Mouse (Mus musculus) neural tube, embryonic 10.5 days (tissue): ENCODE measurements around the gene Sugp2.

Source experiments
- DNase-seq: peaks from one replicate; pipeline ENCODE4 v3.0.0-alpha.2; 2017; ENCODE audit warnings: low spot score; ENCODE audit errors: extremely low spot score

Gene Sugp2

DNA sequence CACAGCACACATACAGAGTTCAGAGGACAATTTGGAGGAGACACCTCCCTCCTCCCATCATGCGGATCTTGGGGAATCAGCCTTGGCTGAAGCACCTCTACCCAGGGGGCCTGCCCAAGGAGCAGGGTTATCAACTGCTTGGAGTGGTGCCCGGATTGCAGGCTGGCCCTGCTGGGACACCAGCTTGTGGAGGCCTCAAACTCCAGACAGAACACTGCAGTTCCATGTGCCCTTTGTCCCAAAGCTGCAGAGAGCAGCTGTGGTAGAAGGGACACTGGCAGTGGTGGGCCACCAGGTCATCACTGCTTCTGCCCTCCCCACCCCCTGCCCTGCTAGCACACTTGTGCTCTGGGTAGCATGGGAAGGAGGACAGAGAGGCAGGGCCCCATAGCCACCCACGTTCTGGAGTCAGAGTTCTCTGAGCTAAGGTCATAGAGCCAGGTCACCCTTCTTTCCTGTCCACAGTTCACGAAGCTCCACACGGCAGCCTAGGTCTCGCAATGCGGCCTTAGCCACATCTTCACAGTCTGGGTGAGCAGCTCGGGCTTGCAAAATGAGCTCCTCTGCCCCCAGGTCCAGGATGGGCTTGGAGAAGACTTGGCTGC lies 13.7 kb upstream of the Sugp2 start:
- DNase-seq, result no peak

DNA sequence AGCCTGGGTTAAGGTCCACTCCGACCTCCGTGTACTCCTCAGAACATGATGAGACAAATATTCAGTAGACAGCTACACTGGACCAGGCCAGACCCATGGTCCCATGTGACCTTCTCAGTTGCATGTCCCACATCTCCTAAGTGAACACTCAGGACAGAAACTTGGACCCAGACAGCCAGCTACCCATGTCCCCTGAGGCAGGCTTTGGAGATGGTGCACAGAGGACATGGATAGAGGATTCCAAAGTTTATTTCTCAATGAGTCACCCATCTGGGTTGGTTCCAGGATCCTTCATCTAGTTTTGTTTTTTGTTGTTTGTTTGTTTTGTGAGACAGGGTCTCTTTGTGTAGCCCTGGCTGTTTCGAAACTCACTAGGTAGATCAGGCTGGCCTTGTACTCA lies 13.1 kb upstream of the Sugp2 start:
- no peak for DNase-seq

GRCm38 (mm10) chr8:70222041-70222440 lies 12.0 kb upstream of the Sugp2 start:
- no peak for DNase-seq

GRCm38 (mm10) chr8:70223341-70223740 lies 10.7 kb upstream of the Sugp2 start:
- DNase-seq, result peak; percentile 28

DNA sequence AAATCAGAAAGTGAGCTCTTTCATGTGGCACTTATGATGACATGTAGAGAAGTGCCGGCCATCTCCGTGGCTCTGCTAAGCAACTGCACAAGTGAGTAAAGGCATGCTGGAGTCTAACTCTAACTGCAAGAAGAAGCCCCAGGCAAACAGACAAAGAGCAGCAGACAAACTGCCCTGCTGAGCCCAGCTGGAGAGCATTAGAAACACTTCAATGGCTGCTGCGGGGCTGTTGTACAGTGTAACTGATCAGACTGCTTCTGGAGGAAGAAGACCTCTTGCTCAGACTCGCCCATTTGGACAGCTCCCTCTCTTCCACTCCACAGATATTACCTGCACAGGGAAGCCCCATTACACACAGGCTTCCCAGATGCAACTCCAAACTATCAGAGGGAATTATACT lies 6.0 kb upstream of the Sugp2 start:
- DNase-seq, result peak; percentile 24

DNA sequence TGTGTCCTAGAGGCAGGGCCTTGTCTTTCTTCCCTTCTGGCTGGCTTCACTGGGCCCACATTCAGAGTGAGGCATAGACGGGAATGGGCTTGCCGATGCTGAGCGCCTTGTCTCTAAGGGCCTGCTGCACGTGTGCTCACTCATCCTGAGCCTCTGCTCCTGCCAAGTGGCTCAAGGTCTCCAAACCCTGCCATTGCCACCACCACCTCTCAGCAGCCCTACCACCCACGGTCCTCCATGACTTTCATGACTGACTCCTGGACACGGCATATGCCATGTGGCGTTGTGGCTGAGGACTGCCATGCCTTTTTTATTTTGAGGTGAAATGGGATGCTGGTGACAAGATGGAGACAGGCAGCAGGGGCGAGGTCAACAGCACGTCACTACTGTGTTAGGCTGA lies 3.2 kb upstream of the Sugp2 start:
- no peak for DNase-seq

DNA sequence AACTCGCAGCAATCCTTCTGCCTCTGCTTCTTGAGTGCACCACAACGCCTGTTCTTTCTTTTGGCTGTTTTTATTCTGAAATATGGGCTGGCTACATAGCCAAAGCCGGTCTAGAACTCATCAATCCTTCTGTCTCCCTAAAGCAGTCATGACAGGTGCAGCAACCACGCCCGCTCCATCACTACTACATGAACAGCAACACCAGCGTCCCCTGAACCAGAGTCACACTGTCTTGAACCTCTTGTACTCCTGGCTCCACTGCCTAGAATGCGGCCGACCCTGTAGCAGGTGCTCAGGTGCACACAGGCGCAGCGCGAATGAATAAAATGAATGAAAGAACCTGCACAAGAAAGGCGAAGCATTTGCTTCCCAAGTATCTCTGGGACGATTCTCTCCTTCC lies 420 bp upstream of the Sugp2 start:
- no peak for DNase-seq

- DNase-seq, result no peak
Measured at GRCm38 (mm10) chr8:70234781-70235128, 729 bp downstream of the Sugp2 start.

GRCm38 (mm10) chr8:70237842-70238241 lies 3.8 kb downstream of the Sugp2 start:
- no peak for DNase-seq

- DNase-seq, result no peak
Measured at GRCm38 (mm10) chr8:70240642-70241041, 6.6 kb downstream of the Sugp2 start.

DNA sequence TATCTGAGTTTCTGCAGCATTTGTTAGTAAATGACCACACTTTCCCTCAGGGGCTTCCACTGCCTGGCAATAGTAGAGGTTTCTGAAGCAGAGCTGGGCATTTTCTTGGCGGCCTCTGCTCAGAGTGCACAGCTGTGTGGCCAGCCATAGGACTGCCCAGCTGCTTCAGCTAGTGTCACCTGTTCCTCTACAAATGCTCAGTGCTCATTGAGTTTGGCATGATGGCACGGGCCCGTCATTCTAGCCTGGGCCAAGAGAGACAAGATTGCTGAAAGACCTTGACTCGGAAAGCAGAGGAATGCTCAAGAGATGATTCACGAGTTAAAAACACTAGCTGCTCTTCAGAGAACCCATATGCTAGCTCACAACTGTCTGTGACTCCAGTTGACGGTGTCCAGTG lies 12.6 kb downstream of the Sugp2 start:
- no peak for DNase-seq

- DNase-seq, result no peak
Measured at GRCm38 (mm10) chr8:70247841-70248240, 13.8 kb downstream of the Sugp2 start.

DNA sequence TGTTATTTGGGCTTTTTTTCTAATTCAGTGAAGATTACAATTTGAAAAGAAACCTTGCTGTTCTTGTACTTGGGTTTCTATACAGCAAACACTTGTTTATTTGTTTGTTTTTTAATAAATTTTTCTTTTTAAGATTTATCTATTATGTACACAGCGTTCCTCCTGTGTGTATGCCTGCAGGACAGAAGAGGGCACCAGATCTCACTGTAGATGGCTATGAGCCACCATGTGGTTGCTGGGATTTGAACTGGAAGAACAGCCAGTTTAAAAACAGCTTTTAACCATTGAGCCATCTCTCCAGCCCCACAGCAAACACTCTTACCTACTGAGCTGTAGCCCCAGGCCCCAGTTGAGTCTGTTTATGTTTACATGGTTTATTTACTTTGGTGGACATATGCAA lies 20.6 kb downstream of the Sugp2 start:
- no peak for DNase-seq

DNA sequence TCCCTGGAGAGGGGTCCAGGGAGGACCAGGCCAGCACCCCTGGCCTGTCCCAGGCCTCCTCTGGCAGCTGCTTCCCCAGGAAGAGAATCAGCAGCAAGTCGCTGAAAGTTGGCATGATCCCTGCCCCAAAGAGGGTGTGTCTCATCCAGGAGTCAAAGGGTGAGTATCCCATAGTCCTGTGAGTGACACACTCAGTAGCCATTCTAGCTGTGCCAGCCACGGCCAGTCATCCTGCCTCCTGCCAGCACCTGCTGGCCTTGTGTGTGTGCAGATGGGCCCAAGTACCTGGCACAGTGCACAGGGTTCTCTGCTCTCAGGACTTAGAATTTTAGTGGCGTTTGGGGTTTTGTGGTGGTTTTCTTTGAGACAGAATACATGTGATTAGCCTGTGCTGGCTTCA lies 23.4 kb downstream of the Sugp2 start:
- no peak for DNase-seq

DNA sequence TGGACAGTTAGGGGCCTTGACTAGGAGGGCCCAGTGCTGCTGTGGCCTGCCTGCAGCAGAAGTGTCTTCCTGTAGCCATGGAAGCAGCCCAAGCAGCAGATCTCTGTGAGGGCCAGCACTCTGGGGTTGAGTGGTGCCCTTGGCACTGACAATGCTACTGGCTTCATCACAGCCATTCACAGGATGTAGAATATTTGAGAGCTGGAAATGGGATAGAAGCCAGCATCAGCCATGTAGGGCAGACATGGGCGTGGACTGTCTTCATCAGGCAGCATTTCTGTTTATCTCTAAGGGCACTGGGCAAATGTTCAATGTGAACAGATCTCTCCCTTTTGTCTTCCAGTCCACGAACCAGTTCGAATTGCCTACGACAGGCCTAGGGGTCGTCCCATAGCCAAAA lies 24.6 kb downstream of the Sugp2 start:
- no peak for DNase-seq

- no peak for DNase-seq
Measured at GRCm38 (mm10) chr8:70259043-70259442, 25.0 kb downstream of the Sugp2 start.

DNA sequence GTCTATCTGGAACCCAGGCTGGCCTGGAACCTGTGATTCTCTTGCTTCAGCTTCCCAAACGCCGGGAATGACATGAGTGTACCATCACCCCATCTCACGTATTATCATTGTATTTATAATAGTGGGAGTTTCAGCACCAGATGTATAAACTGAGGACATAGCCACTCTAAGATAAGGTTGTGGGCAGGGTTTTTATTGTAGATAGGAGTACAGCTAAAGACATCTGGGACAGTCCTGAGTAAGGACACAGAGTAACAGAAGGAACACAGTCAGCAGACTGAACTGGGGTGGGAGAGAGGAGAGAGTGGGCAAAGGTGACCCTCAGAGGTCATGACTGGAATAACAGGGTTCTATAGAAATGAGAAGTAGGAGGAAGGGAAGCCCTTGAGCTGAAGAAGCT lies 33.6 kb downstream of the Sugp2 start:
- DNase-seq, result no peak

DNA sequence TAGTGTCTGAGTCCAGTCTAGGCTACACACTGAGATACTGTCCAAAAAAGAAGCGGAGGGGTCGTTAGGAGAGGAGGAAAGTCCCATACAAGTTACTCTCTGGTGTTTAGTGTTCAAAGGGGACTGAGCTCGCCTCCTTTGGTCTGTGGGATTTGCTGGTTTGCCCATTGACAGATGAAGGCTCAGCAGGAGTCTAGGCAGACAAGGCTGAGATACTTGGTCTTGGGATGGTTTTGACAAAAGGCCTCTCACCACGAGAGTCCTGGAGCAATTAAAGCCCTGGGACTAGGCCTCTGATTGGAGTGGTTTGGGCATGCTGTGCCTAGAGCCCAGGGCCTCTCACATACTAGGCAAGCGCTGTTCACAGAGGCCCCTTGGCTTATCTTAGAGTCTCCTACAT lies 34.3 kb downstream of the Sugp2 start:
- no peak for DNase-seq

DNA sequence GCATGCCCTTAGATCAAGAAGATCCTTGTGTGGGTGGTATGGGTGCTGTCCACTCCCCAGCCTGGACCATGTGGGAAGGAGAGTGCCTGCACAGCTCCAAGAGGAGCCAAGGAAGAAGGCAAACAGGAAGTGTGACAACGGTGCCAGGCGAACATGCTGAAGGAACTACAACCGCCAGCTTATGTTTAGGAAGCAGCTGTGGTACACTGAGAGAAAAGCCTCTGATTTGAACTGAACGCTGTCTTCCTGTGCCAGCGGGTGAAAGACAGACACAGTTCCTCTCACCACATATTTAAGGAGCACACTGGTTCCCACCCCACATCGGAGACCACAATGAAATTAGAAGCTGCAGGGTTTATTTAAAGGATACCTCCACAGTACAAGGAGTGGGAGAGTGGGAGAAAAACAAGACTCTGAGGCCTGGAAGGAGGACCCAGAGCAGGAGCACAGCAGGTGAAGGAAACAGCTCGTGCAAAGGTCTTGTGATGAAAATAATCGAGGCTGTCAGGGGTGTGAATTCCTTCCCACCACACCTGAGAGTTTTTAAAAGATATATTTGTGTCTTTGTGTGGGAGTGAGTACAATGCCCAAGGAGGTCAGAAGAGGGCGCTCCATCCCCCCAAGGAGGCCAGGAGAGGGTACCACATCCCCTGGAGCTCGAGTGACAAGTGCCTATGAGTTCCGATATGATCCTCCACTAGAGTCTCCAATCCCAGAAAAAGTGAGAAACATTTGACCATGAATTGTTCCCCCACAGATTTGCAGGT lies 35.0 kb downstream of the Sugp2 start:
- DNase-seq, result no peak

DNA sequence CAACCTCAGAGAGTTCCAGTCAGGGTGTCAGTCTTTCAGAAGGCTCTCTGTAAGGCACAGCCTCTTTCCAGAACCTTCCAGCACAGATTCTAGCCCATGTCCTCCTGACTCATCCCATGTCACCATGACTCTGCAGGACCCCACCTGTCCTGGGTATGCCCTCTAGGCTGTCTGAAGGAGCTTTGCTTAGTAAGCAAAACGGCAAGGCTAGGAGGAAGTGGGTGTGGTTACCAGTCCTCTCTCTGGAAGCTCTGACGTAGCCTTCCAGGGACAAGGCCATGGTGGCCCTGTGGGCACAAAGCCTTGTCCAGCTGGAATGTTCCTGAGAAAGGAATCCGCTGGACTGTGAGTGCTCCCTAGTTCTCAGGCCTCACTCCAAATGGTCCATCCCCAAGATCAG lies 38.9 kb downstream of the Sugp2 start:
- DNase-seq, result no peak

GRCm38 (mm10) chr8:70274350-70274749 lies 40.3 kb downstream of the Sugp2 start:
- no peak for DNase-seq

DNA sequence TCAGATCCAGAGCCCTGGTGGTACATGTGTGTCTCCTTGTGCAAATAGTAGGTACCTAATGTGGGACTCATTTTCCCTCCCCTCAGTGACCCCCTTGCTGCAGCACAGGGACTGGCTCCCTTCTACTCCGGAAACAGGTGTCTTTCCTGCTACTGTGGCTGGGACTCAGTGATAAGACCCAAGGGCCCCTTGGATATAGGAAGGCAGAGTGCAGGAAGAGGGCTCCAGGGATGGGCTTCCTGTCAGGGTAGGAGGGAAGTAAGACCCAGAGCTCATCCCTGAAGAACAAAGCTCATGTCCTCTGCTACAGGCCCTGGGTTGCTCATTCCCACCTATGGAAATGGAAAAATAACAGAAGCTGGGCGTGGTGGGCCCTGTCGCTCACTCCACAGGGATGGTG lies 42.5 kb downstream of the Sugp2 start:
- no peak for DNase-seq

GRCm38 (mm10) chr8:70278175-70278574 lies 44.1 kb downstream of the Sugp2 start:
- DNase-seq, result no peak
